Mouse (Mus musculus): ENCODE results near the gene Anxa7.

Gene Anxa7

DNA sequence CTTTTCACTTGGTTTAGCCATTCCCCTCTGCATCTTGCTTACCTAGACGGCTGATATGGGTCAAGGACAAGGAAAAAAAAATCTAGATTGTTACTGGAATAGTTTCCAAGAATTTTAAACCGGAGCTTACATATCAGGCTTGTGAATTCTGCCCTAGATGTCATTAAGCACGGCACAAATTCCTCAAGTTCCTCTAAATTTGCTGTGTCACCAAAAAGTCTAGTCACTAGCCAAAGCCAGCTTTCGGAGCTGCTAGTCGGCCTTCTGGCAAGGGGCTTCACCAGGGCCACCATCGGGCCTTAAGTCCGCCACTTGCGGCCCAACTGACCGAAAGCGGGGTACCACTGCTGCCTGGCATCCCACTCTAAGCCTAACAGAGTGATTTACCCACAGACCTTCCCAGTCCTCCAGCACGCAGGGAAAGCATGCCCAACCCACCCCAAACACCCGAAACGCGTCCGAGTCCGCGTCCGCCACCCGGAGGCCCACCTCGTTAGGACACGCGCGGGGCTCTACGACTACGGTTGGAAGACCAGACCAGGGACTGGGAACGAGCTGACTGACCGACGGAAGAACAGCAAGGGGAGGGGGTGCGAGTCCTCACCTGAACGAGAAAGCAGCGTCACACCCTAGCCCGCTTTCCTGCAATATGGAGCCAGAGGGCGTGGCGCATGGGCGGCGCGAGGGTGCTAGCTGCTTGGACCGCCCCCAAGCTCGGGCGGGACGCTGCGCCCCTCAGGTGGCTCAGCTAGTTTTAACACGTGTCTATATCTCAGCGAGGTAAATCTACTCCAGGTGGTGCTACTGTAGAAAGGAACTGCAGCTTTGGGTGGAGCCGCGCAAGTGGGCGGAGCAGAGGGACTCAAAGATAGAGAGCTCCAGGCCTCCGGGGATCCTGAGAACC, at the start of gene Anxa7:
TSS of gene Anxa7 (minus strand) at position 843 of the 904 bp plus-strand sequence.
- 1% methylated on average over 48 of the region's 48 CpGs for WGBS

DNA sequence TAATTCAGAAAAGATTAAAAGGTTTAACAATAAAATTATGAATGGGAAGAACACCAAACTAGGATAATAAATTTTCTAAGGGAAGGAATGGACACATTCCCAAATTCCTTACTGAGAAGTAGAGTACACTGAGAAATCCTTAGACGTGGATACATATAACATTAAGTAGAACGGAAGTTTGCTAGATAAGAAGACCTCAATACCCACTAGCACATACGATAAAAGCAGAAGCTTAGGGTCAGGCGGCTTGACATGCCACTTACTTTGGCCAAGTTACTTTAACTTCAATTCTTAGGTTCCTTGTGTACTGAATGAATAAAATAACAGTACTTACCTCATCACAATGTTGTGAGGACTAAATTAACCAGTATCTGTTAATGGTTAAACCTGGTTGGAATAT, 49.7 kb upstream of the Anxa7 start:
- WGBS, result 93% methylated on average over 4 of the region's 4 CpGs

DNA sequence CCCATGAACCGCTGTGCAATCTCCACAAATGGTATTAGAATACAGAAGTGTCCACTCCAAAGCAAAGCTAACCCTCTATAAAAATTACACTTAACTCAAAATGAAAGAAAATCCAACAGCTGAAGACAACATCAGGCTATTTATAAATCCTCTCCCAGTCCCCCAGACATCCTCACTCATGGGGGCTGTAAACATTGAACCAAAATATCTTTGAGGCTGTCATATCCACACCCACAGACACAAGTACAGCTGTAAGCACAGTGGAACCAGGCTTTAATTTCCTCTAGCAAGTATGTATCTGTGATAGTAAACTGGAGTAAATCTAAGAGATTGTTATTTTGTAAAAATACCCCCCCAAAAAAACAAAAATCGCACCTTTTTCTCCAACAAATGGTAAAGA, 40.2 kb upstream of the Anxa7 start:
- 66% methylated on average over 2 of the region's 2 CpGs for WGBS

DNA sequence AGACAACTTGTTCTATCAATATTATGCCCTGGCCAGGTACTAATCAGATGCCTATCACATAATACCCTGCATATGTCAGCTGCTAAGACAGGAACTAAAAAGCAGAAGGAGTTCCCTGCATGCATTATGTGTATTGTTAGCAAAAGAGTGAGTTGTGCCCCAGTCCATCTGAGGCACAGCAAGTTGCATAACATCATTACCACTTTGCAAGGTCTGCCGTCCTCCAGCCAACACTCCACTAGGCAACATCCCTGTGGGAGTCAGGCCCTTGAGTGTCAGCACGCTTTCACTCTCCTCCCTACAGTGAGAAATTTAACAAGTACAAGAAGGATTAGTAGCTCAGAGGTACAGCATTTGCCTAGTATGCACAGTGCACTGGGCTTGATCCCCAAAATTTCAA, 28.5 kb upstream of the Anxa7 start:
- WGBS, result 60% methylated on average over 2 of the region's 2 CpGs

DNA sequence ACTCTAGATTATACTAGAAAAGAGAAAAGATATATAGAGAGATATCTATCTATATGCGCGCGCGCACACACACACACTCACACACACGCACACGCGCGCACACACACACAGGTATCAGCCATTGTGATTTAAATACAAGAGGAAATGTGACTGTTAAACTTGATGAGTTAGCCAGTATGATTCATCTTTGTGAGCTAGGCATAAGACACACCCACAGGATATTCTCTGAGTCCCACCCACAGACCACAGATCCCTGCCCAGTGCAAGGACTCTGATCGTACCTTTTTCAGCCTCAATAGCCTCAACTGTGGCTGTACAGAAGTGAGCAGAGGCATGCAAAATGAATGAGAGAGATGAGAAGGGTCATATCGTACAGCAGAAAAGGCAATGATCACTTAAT, 23.0 kb upstream of the Anxa7 start:
- WGBS, result 86% methylated on average over 10 of the region's 10 CpGs

DNA sequence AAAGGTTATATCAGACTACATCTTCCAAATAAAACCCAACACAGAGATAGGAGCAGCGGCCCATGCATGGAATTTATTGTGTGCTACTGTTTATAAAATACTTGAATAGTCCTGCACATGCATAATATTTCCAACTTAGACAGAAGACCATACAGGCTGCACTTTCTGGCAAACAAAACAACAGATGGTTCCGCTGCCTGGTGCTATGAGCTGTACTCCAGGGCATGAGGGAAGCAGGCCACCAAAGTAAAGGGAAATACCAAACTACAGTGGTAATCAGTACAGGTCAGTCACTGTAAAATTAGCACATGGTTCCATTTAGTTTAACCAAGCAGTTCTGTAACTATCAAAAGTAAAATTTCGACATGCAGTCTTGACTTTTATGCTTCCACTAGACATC, 20.0 kb upstream of the Anxa7 start:
- 83% methylated on average over 3 of the region's 3 CpGs for WGBS

DNA sequence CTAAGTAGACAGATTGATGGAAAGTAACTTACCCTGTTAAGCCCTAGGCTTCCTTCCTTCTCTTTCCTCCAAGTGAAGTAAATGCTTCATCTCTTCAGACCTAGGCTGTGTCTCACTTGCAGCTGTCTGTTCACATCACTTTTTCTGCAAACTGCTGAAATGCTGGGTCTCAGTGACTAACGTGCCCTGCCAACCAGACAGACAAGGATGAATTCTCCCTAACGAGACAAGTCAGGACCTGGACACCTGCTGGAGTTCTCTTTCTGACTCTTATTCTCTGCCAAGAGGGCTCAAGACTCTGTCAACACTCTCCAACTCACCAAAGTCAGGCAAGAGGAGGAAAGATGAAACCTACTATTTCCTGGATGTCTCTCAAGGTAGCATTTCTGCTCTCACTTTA, 16.7 kb upstream of the Anxa7 start, which contains the start of gene Mss51:
TSS of gene Mss51 (minus strand) at position 299 of the 400 bp plus-strand sequence.
- 62% methylated on average over 2 of the region's 2 CpGs for WGBS

DNA sequence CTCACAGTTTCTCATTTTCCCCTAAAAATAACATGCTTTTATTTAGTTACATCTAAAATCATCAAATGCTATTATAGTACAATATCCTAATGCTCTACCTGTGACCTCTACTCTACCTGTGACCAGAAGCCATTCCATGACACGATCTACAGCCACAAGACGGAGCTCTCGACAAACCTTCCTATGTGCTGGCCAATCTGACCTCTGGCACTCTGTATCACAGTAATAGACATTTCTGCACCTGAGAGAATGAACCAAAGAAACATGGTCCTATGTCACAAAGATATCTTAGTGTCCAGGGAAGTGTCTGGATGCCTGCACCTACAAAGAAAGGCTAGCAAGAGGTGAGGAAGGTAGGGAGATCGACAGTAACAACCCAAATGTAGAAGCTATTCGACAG, 6.1 kb upstream of the Anxa7 start:
- 96% methylated on average over 5 of the region's 5 CpGs for WGBS

DNA sequence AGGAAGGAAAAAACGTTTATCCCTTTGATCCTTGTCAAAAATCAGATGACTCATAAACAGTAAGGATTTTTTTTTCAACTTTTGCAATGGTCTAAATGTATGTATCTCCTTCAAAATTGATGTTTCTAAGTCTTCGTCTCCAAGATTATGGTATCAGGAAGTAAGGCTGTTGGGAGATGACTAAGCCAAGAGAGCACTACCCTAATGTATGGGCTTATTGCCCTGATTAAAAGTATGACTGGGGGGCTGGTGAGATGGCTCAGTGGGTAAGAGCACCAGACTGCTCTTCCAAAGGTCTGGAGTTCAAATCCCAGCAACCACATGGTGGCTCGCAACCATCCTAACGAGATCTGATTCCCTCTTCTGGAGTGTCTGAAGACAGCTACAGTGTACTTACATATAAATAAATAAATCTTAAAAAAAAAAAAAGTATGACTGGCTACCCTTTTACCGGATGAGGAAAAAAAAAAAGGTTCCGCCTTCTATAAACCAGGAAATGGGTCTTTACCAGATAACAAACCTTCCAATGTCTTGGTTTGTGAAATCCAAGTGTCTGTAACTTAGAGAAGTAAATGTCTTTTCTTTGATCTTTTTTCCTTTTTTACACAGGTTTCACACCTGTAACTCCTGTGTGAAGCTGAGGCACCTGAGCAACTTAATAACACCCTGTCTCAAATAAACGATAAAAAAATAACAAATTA, 2.3 kb upstream of the Anxa7 start:
- WGBS, result 86% methylated on average over 7 of the region's 7 CpGs

DNA sequence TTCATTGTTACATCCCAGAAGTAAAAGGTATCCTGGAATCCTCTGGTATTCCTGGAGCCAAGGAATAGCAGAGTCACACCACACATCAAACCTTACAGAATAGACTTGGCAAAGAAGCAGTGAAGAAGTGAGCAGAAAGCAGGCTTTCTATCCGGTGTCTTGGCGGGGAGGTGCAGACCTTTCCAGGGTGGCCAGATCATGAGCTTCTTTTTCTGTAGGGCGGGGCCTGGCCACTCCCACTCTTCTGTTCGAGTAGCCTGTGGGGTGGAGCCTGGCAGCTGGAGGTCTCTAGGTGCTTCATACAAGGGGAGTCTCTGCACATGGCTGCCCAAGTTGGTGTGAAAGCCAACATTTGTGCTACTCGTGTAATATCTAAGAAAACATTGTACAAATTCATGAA, 1.3 kb upstream of the Anxa7 start:
- WGBS, result 39% methylated on average over 5 of the region's 5 CpGs

DNA sequence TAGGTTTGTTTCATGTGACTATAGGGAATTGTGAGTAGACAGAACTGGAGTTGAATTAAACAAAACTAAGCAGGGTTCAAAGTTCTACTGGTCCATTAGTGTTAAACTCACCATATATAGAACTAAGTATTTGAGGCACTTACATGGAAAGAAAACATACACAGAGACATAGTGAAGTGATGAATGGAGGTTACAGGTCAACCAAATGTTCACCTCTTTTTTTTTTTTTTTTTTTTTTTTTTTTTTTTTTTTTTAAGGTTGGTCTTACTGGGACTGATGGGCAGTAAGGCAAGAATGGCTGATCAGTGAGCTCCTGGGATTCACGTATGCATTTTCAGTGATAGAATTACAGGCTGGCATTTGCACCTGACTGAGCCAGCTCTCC, 254 bp upstream of the Anxa7 start:
- 76% methylated on average over 1 of the region's 1 CpGs for WGBS

DNA sequence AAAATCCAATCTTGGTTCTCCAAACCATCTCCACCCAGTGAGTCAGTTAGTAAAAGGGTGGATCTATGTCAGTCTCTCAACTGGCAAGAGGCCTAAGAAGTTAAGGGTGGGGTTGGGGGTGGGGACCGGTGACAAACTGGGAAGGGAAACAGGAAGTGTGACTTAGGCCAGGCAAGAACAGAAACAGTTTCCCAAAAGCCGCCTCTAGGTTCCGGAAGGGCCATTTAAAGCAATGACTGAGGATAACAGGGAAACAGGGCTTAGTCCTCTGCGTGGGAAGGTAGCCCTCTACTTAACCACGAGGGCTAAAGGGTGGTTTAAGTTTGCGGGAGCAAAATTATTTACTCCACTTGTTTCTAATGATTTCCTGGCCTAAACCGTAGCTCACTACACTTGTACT, 1.1 kb downstream of the Anxa7 start:
- WGBS, result 13% methylated on average over 7 of the region's 7 CpGs

DNA sequence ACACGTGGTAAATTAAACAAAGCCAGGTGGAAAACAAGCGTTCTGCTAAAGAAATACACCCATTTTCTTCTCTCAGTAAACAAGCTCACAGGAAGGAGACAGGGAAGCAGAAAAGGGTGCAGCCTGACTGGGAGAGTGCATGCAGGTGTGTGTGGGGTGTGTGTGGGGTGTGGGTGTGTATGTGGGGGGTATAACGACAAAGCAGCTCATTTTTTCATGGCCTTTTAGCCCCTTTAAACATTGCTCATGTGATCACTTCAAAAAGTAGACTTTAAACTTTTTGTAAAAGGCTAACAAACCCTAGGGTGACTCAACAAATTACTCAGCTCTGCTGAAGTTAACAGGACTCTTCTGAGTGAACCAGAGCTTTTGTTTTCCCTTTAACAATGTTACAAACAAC, 1.5 kb downstream of the Anxa7 start:
- WGBS, result 42% methylated on average over 3 of the region's 3 CpGs

DNA sequence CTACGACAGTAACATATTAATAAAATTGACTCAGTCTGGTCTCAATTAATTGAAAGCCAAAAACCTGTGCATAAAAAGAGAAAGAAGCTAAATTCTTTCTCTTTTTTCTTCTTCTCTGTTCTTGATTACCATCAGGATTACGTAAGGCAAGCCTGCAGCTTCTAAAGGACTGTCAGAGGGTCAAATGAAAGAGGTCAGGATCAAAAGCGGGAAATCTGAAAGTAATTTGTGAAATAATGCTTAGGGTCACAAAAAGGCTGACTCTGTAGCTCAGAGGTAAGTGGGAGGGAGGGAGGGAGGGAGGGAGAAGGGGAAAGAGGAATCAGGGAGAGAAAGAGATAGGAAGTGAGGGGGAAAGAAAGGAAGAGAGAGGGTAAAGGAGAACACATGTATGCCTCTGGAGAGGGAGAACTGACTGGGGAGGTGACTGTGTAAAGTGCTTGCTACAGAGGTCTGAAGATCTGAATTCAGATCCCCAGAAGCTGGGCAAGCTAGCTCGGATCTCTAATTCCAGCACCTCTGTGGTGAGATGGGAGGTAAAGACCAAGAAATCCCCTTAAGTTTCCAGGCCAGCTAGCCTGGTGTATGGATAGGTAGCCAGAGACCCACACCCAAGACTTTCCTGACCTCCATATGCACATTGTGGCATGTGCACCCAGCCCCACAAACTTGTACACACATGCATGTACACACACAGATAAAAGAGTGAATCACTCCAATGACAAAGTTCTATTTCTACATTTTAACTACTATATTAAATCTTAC, 2.5 kb downstream of the Anxa7 start:
- 65% methylated on average over 4 of the region's 4 CpGs for WGBS

DNA sequence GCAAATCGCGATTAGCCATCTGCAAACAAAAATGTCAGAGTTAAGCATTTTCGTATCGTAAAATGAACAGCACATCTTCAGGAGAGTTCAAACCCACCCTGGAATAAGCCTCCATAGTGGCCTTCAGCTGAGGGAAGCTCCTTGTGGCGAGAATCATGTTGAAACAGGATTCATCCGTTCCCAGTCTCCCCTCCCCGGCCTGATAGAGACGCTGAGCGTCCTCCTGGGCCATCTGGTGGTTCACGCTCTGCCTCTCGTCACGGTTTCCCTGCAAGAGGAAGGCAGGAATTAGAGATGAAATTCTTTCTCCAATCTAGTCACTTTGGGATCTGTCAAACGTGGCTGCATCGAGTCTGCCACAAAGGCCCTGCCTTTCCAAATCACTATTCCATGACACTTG, 19.7 kb downstream of the Anxa7 start:
- WGBS, result 78% methylated on average over 14 of the region's 14 CpGs

DNA sequence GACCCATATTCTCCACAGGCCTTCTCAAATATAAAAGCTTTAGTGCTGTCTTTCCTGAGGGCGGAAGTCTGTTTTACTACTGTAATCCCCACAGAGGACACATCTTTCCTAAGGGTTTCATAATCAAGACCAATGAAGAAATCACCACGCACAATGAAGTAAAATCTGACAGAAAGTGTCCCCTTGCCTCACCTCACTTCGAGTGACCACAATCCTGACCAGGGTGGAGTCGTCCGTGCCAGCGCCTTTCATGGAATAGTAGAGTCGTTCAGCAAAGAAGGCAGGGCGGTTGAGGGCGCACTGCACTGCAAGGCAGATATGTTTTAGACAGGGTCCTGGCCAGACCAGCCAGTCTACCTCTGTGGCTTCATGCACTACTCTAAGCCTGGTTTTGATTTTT, 21.6 kb downstream of the Anxa7 start:
- 96% methylated on average over 9 of the region's 9 CpGs for WGBS

DNA sequence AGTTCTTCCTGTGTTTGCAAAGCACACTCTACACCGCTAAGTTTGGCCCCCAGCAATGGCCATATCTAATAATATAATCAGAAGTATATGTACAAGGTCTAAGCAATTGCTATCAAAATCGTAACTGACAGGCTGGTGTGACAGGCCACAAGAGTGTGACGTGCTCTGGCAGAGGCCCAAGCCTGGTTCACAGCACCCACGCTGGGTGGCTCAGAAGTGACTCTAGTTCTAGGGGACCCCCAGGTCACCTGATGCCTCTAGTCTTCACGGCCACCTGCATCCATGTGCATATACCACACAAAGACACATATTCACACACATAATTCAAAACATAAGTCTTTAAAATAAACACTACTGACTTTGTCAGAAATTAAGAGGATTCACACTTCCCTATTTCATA, 27.0 kb downstream of the Anxa7 start:
- WGBS, result 91% methylated on average over 5 of the region's 5 CpGs

DNA sequence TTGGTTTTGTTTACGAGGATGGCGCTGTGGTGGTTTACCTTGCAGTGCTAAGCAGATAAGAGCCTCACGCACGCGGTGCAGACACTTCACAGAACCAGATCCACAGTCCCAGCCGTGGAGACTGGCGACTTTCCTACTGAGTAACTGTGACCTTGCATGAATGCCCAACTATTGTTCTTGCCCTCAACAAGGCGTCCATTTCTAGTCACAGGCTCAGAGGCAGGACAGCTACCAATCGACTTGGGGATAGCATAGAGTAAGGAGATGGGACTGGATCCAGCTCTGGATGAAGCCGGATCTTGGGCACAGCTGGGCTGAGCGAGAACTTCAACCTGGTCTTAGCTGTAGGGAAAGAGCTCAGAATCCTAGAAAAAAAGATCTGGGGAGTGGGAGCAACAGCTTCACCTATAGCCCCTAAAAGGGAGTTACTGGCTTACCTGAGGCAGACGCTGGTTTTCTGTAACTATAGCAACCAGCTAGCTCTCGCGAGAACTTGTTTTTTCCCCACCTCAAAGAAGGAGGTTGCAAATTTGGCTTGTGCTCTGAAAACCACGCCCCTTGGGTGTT, 28.1 kb downstream of the Anxa7 start, which contains the start of gene Cfap70:
TSS of gene Cfap70 (minus strand) at position 462 of the 567 bp plus-strand sequence.
- WGBS, result 3% methylated on average over 15 of the region's 15 CpGs

DNA sequence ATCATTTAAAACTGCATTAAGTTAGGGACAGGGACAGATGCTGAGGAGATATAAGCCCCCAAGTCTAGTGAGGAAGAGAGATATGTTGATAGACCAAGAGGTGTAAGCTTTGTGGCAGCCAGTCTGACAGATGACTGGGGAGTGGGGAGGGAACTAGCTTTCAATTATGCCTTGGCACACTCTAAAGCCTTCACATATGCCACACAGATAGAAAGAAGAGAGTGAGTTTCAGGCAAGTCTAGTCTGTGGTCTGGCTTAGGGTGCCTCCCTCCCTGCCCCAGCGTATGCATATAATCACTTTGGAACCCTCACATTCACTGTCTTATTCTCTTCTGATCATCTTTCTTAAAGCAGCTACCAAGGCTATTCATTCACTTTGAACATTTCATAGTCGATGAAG, 28.6 kb downstream of the Anxa7 start:
- 10% methylated on average over 2 of the region's 2 CpGs for WGBS

DNA sequence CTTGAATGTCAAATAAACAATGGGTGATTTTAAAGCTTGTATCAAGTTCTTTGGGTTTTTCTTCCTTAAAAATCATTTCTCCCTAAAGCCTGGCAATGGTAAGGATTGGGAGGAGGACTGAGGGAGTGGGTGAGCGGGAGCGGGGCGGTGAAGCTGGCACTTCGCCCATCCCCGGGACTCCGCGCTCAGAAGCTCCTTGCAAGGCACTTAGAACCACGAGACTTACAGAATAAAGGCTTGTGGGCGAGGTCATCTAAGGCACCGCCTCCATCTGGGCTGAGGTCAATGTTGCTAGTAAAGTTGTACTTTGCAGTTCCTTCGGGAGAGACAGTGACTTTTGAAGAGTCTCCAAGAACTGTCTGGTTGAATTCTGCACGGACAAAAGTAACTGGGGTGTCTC, 32.7 kb downstream of the Anxa7 start:
- 26% methylated on average over 12 of the region's 12 CpGs for WGBS

DNA sequence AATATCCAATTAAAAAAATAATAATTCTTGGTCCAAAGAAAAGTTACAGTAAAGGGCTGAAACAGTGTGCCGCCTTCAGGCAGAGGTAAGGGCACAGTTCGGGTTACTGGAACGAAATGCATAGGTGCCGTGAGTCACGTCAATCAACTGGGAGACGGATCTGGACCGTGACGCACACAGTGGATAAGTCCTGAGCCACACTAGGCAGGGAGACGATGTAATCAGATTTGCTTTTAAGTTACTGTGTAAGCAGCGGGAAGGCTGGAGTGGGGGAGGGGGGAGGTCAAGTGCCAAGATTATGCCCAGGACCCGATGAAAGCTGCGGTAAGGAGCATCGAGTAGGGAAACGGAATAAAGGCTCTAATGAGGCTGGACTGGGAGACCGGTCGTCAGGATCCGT, 37.7 kb downstream of the Anxa7 start:
- WGBS, result 78% methylated on average over 17 of the region's 17 CpGs

DNA sequence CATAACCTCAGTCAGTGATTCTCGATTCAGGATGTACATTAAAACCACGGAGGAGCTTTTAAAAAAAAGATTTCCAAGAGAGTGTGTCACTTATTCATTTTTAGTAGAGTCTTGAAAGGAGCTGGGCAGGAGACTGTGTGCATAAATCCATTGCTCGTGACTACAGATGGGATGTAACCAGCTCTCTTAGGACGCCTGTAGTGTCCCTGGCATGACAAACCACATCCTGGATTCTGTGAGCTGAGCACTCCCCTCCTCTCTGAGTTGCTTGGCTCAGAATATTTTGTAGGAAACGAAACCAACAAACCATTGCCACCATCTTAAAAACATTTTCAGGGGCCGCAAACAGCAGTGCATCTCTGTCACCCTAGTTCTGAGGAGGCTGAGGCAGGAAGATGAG, 43.0 kb downstream of the Anxa7 start:
- WGBS, result 46% methylated on average over 6 of the region's 6 CpGs
